In genomic region chr5:21692230-21692629, GRCm38 (mm10) we compare ENCODE assay signal across 18 mouse cellular contexts. TPM values are rescaled to one million over a fixed set of nuclear protein-coding genes. Genes with fewer than 3 reads are reported as not detected.
"Had no signal": no experiment of that assay in that cellular context is flagged by ENCODE, and none has a peak within 500 bp of the region (broad histone marks: within the 10 kb centered on the region; RNA-seq: fewer than 3 reads in every experiment).

No protein-coding gene starts in this region.

- DNase-seq: kidney, adult 18-20 months; kidney, adult 9 months; kidney, postnatal 14 days; kidney, postnatal 4 days; layer of hippocampus, adult 9-11 months; liver, embryonic 13.5 days; lung, adult 2 months; lung, postnatal 14 days; lung, postnatal 4 days; right cerebral cortex, postnatal 25 days; spleen, adult 18-20 months; thymus, postnatal 25 days had no signal

- H3K36me3 ChIP-seq: liver, embryonic 13.5 days; stomach, embryonic 15.5 days had no signal

- H3K27ac ChIP-seq: layer of hippocampus, adult 2 months; liver, embryonic 13.5 days; midbrain, embryonic 13.5 days; stomach, embryonic 15.5 days had no signal

- H3K27me3 ChIP-seq: liver, embryonic 13.5 days; midbrain, embryonic 13.5 days; stomach, embryonic 15.5 days had no signal

- H3K4me3 ChIP-seq: layer of hippocampus, adult 2 months; liver, embryonic 13.5 days; midbrain, embryonic 13.5 days; stomach, embryonic 15.5 days had no signal

- H3K9me3 ChIP-seq: liver, embryonic 13.5 days; midbrain, embryonic 13.5 days; stomach, embryonic 15.5 days had no signal

- H3K9ac ChIP-seq: liver, embryonic 13.5 days; midbrain, embryonic 13.5 days; stomach, embryonic 15.5 days had no signal

- H3K4me1 ChIP-seq: midbrain, embryonic 13.5 days; stomach, embryonic 15.5 days had no signal

- ATAC-seq: midbrain, embryonic 13.5 days had no signal

RNA-seq across cellular contexts. Expression of gene Fbxl13, which starts 46.8 kb away (rescaled TPM):
- total RNA-seq: megakaryocyte, adult 5-6 weeks had no signal
- polyA plus RNA-seq: liver, adult 2 months; neural tube, embryonic 11.5 days had no signal
